Mouse (Mus musculus) CH12.LX (cell line): Measurements from ENCODE around the gene Casp3.

Experiments
- CHD1 ChIP-seq: IDR thresholded peaks from 2 replicates; pipeline ENCODE4 v1.6.1; 2012; ENCODE audit warnings: low read depth, low read length, improper control_type of control experiment, inconsistent platforms
- CTCF ChIP-seq, 2 experiments: IDR thresholded peaks in 1 of 2; conservative IDR thresholded peaks in 1 of 2; 2 replicates each; pipeline ENCODE4 v1.5.1; 2011 to 2012; ENCODE audit warnings: low read depth in 2 of 2, low read length in 2 of 2, improper control_type of control experiment in 1 of 2, inconsistent platforms in 1 of 2, mild to moderate bottlenecking in 1 of 2, moderate library complexity in 1 of 2
- E2F4 ChIP-seq: IDR thresholded peaks from 2 replicates; pipeline ENCODE4 v1.6.1; 2011; ENCODE audit warnings: low read depth, low read length, improper control_type of control experiment; ENCODE audit not compliant: insufficient replicate concordance
- EP300 ChIP-seq: IDR thresholded peaks from 2 replicates; pipeline ENCODE4 v1.6.1; 2011; ENCODE audit warnings: low read length, improper control_type of control experiment
- HCFC1 ChIP-seq: IDR thresholded peaks from 2 replicates; pipeline ENCODE4 v1.6.1; 2012; ENCODE audit warnings: low read depth, mild to moderate bottlenecking, inconsistent platforms, low read length, improper control_type of control experiment
- NELFE ChIP-seq: IDR thresholded peaks from 2 replicates; pipeline ENCODE4 v1.6.1; 2011; ENCODE audit warnings: low read depth, low read length, improper control_type of control experiment
- POLR2A ChIP-seq: IDR thresholded peaks from 2 replicates; pipeline ENCODE4 v1.6.1; 2011; ENCODE audit warnings: low read depth, mild to moderate bottlenecking, improper control_type of control experiment, low read length
- POLR2AphosphoS2 ChIP-seq: IDR thresholded peaks from 2 replicates; pipeline ENCODE4 v1.6.1; 2011; ENCODE audit warnings: low read depth, low read length, improper control_type of control experiment
- USF2 ChIP-seq: conservative IDR thresholded peaks from 2 replicates; pipeline ENCODE4 v1.6.1; 2011; ENCODE audit warnings: low read depth, low read length, improper control_type of control experiment
- ZC3H11A ChIP-seq: IDR thresholded peaks from 2 replicates; pipeline ENCODE4 v1.6.1; 2012; ENCODE audit warnings: low read depth, mild to moderate bottlenecking, inconsistent platforms, low read length, improper control_type of control experiment
- ZNF384 ChIP-seq: IDR thresholded peaks from 2 replicates; pipeline ENCODE4 v1.6.1; 2012; ENCODE audit warnings: low read depth, low read length, improper control_type of control experiment, inconsistent platforms

DNA sequence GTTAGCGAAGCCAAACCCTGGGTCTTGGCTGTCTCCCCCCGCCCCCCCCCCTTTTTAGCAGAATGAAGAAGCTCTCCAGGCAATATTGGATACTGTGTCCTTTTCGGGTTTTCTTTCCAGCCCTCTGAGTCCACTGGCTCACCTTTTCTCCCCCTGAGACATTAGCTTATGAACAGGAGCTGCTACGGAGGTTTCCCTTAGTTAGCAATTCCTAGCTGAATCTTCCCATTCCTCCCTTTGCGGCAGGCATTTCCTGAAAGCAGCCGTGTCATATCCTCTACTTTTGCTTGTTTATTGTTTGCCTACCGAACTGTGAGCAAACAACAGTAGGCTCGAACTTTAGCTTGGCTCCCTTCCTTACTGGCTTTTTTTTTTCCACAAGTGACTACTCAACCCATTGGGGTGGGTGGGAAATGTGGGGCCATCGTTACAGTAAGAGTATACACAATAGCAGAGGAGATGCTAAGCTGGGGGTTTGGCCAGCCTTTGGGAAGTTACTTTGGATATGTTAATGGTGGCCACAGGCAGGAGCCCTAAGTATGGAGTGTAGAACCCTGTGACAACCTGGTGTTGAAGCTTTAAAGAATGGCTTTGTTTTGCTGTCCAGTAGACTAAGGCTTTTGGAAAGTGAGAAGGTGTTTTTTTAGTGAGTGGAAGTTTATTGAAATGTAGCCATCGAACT lies 1.7 kb downstream of the Casp3 start:
- no peak for TF ChIP-seq USF2
- TF ChIP-seq POLR2AphosphoS2: no peak
- TF ChIP-seq E2F4: no peak
- no peak for TF ChIP-seq CTCF (conservative IDR thresholded peaks at IDR 0.05 in 1 of 2, IDR thresholded peaks at IDR 0.05 in 1 of 2; ENCODE audit: low read depth in 2 of 2, low read length in 2 of 2)
- TF ChIP-seq ZC3H11A: no peak
- TF ChIP-seq ZNF384: no peak
- no peak for TF ChIP-seq NELFE
- no peak for TF ChIP-seq CHD1
- TF ChIP-seq POLR2A: no peak
- no peak for TF ChIP-seq HCFC1
- no peak for TF ChIP-seq EP300
